Mouse (Mus musculus) heart, embryonic 11.5 days (tissue): ENCODE measurements at regions not wholly inside any gene's neighbourhood (a gene's known extent, or its start where the extent isn't known, plus 50 kb on each side); places are given as distances from the start of the nearest gene placed in this dataset.

Source experiments
- ATAC-seq: fragments of 200-750 bp; cut with Nextera tagmentation; replicated peaks from 2 replicates; pipeline ENCODE4 v1.8.0; 2017; ENCODE audit warnings: moderate library complexity; ENCODE audit not compliant: insufficient number of reproducible peaks, low FRiP score, low TSS enrichment
- H3K27ac ChIP-seq: fragments of 300-500 bp; sonication (generic); 2 replicates; pipeline ENCODE4 v1.5.1; 2014; ENCODE audit warnings: mild to moderate bottlenecking, low read depth, low read length
- H3K27me3 ChIP-seq: fragments of 300-500 bp; sonication (generic); 2 replicates; pipeline ENCODE4 v1.6.1; 2014; ENCODE audit warnings: mild to moderate bottlenecking, low read length, mixed read lengths; ENCODE audit not compliant: control insufficient read depth, insufficient read depth
- H3K36me3 ChIP-seq: fragments of 300-500 bp; sonication (generic); 2 replicates; pipeline ENCODE4 v1.6.1; 2014; ENCODE audit warnings: mild to moderate bottlenecking, low read length, moderate library complexity, mixed read lengths; ENCODE audit not compliant: control insufficient read depth, insufficient read depth
- H3K4me1 ChIP-seq: fragments of 300-500 bp; sonication (generic); 2 replicates; pipeline ENCODE4 v1.6.1; 2014; ENCODE audit warnings: low read length; ENCODE audit not compliant: control insufficient read depth, insufficient read depth
- H3K4me2 ChIP-seq: fragments of 300-500 bp; sonication (generic); 2 replicates; pipeline ENCODE4 v1.6.1; 2014; ENCODE audit warnings: mild to moderate bottlenecking, moderate library complexity
- H3K4me3 ChIP-seq: fragments of 300-500 bp; sonication (generic); 2 replicates; pipeline ENCODE4 v1.5.1; 2014; ENCODE audit warnings: low read depth, low read length
- H3K9ac ChIP-seq: fragments of 300-500 bp; sonication (generic); 2 replicates; pipeline ENCODE4 v1.6.1; 2014; ENCODE audit warnings: mild to moderate bottlenecking, low read depth, low read length, moderate library complexity
- H3K9me3 ChIP-seq: fragments of 300-500 bp; sonication (generic); replicated peaks from 2 replicates; pipeline ENCODE4 v1.6.1; 2016; ENCODE audit warnings: low read length; ENCODE audit not compliant: control insufficient read depth
- WGBS: fragments of 180-500 bp; shearing (Covaris S2); extraction: QIAGEN DNeasy Blood & Tissue Kit; methylation state at CpG from one replicate; pipeline ENCODE4 v1.1.7; 2014; ENCODE audit not compliant: insufficient replicate concordance; 5-methylcytosine and 5-hydroxymethylcytosine counted together

DNA sequence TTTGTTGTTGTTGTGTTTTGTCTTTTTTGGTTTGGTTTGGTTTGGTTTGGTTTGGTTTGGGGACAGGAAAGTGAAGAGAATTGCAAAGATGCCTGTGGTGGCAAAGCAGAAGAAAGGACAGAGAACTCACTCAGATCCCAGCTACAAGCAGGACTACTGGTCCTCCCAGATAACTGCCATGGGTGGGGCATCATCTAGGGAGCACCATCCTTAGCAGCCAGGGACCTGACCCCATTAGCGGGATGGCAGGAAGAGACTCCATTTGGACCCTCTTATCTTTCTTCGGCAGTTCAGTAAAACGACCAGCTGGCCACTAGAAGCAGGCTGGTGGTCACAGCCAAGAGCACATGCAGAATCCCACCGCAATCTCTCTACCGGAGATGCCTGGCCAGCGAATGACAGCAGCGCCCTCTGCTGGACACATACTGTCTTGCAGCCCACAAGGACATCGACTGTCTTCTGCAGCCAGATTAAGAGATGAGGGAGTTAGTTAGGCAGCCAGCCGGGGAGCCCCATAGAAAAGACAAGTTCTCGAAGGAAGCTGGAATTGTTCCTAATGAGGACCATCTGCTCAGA, 119.8 kb downstream of the Gm9195 start:
- no peaks in the 10 kb centered on the region for H3K4me1 ChIP-seq
- no peak overlapping the region for H3K9ac ChIP-seq
- no peaks in the 10 kb centered on the region for H3K9me3 ChIP-seq
- WGBS = 6% methylated on average over 10 of the region's 10 CpGs
- H3K27me3 ChIP-seq = no peaks in the 10 kb centered on the region
- no peak for ATAC-seq
- H3K27ac ChIP-seq = no peak overlapping the region
- H3K4me2 ChIP-seq = no peak overlapping the region
- no peaks in the 10 kb centered on the region for H3K36me3 ChIP-seq
- no peak overlapping the region for H3K4me3 ChIP-seq

DNA sequence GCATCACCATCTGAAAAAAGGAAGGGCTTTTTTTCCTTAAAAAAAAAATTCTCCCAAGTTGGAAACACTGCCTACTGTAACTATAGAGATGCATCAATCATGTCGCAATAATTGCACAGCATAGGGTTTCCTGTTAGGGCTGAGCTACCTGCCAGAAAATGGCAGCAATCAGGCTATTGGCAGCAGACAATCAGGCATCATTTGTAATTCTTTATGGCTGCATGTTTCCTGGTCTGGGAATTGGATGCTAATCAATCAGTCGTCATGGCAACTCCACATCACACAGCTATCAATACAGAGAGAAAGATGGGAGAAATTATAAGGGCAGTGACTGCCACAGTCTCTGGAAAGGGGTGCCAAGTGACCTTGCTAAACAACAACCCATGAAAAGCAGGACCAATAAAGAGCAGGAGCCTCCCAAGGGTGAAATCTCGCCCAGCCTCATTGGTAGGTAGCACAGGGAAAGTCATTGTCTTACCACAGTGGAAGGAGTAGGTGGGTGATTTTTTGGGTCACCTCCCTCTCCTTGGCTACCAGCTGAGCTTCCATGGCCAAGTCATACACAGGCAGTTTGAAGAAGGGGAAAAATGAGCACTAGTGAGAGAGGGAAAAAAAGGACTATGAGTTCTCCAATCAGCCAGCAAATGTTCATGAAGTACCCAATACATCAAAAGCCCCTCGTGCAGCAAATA, 130.7 kb downstream of the Gm9195 start:
- no peak overlapping the region for H3K9ac ChIP-seq
- no peak overlapping the region for H3K27ac ChIP-seq
- no peak overlapping the region for H3K4me3 ChIP-seq
- WGBS = 77% methylated on average over 4 of the region's 4 CpGs
- no peak for ATAC-seq
- H3K9me3 ChIP-seq = no peaks in the 10 kb centered on the region
- no peaks in the 10 kb centered on the region for H3K27me3 ChIP-seq
- no peaks in the 10 kb centered on the region for H3K36me3 ChIP-seq
- no peak overlapping the region for H3K4me2 ChIP-seq
- H3K4me1 ChIP-seq = no peaks in the 10 kb centered on the region

DNA sequence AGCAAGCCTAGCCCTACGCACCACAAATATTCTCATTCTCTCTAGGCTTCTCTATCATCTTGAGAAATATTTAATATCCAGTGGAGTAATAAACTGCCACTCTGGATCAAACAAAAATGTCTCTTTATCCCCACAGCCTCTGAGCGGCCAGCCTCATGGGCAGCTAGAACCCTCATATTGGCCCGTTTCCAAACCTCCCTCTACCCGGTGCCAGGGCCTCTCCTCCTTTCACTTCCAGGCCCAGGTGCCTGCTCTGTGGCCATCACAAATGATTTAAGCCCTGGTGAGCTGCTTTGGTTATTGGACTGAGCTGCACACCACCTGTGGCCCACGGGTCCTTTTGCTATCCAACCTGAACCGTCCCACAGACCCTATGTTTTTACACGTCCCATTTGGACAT, 131.5 kb downstream of the Gm9195 start:
- Histone ChIP-seq H3K27me3 (no peaks in the 10 kb centered on the region), H3K36me3 (no peaks in the 10 kb centered on the region), H3K9me3 (no peaks in the 10 kb centered on the region), H3K4me2 (no peak overlapping the region), H3K9ac (no peak overlapping the region), H3K4me3 (no peak overlapping the region), H3K27ac (no peak overlapping the region), H3K4me1 (no peaks in the 10 kb centered on the region)
- ATAC-seq = no peak
- 83% methylated on average over 7 of the region's 7 CpGs for WGBS

DNA sequence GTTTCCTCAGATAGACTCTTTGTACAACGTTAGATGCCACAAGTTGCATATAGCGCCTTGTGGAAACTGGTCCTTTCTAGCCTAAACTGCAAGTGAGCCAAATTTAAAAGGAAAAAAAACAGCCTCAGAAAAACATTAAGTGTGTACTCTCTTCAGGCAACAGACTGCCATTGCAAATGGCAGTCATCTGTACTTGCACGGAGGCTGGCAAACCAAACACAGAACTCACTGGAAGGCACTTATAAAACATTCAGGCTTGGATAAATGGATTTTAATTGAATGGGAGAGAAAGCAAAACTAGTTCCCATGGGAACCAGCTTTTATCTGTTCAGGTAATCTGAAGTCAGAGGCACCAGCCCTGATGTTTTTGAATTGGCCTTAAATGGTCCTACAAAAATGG, 133.7 kb downstream of the Gm9195 start:
- no peak overlapping the region for H3K4me3 ChIP-seq
- 81% methylated on average over 3 of the region's 3 CpGs for WGBS
- no peak overlapping the region for H3K9ac ChIP-seq
- no peaks in the 10 kb centered on the region for H3K27me3 ChIP-seq
- ATAC-seq = no peak
- H3K4me1 ChIP-seq = no peaks in the 10 kb centered on the region
- H3K4me2 ChIP-seq = no peak overlapping the region
- no peaks in the 10 kb centered on the region for H3K9me3 ChIP-seq
- H3K36me3 ChIP-seq = no peaks in the 10 kb centered on the region
- no peak overlapping the region for H3K27ac ChIP-seq

DNA sequence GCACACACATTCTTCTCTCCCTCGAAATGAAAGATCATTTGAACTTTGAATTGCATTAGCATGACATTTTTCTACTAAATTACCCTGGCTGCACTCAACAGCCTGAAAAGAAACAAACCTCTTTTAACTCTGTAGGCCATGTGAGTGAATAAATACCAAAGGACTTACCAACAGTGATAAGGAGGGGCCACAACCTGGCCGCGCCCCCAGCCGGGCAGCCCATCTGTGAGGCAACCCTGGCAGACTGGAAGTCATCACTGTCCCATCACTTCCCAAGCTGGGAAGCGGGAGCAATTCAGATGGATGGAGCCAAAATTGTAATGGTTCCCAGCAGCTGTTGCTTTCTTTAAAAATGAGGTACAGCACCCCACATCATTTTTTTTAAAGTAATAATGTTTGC, 149.5 kb downstream of the Gm9195 start:
- no peak for ATAC-seq
- no peaks in the 10 kb centered on the region for H3K4me1 ChIP-seq
- no peaks in the 10 kb centered on the region for H3K36me3 ChIP-seq
- no peak overlapping the region for H3K27ac ChIP-seq
- no peaks in the 10 kb centered on the region for H3K27me3 ChIP-seq
- 45% methylated on average over 5 of the region's 5 CpGs for WGBS
- no peak overlapping the region for H3K9ac ChIP-seq
- H3K4me2 ChIP-seq = no peak overlapping the region
- H3K4me3 ChIP-seq = no peak overlapping the region
- H3K9me3 ChIP-seq = no peaks in the 10 kb centered on the region

DNA sequence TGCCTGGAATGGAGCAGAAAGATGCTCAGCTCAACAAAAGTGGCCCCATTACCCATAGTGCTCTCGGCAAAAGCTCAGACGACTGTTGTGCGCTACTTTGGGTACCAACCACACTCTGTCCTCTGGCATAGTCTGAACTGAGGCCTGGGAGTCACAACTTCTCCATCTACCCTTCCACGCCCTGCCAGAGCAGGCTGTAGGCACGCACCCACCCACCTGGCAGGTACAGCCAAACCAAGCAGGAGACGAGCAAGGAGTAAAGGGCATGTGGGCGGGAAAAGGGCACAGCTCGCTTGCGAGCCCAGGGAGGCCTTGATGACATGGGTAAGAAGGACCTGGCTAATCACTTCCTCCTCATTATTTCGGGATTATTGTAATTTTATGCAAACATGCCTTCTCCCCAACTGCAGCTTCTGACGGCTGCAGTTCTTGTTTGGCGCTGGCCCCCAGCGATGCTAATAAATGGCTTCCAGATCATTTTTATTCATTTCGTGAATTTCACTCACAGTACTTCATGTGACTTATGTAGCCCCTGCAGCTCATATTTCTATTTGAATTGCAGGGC, 150.0 kb downstream of the Gm9195 start:
- no peak overlapping the region for H3K4me3 ChIP-seq
- no peaks in the 10 kb centered on the region for H3K9me3 ChIP-seq
- H3K27me3 ChIP-seq = no peaks in the 10 kb centered on the region
- no peaks in the 10 kb centered on the region for H3K4me1 ChIP-seq
- ATAC-seq = no peak
- H3K9ac ChIP-seq = no peak overlapping the region
- H3K4me2 ChIP-seq = no peak overlapping the region
- no peak overlapping the region for H3K27ac ChIP-seq
- WGBS = 72% methylated on average over 14 of the region's 14 CpGs
- H3K36me3 ChIP-seq = no peaks in the 10 kb centered on the region

DNA sequence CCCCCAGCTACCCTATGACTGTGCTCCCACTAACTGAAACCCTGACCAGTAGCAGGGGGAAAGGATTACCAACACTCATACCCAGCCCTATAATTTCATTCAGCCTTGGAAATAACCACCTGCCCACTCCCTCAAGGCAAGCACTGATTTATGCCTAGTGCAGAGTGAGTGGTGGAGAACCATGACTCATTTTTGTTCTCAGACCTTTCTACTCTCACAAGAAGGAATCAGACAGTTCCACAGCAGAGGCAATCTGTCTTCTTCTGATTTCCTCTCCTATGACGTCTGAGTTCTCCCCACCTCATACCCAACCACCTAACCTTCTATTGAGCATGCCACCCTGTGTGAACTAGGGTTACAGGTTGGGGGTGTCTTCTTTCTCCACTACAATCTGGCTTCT, 153.6 kb downstream of the Gm9195 start:
- Histone ChIP-seq H3K27me3 (no peaks in the 10 kb centered on the region), H3K9me3 (no peaks in the 10 kb centered on the region), H3K27ac (no peak overlapping the region), H3K36me3 (no peaks in the 10 kb centered on the region), H3K9ac (no peak overlapping the region), H3K4me2 (no peak overlapping the region), H3K4me3 (no peak overlapping the region), H3K4me1 (no peaks in the 10 kb centered on the region)
- no peak for ATAC-seq
- WGBS = 79% methylated on average over 1 of the region's 1 CpGs

DNA sequence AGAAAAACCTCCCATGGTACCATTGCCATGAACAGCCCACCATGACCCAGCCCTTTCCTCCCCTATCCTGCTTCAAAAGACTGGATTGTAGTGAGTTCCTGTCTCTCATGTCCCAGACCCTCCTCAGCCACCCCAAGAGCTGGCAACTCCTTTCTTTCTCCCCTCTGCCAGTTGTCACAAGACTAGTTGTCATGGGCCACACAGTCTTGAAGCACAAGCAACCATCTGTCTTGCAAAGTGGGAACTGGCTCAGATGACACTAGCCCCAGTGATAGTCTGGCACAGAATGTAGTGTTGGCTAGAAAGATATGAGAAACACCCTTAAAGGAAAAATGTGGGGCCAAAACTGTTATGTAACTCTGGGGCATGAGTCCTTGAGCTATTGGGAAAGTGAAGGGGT, 187.8 kb downstream of the Gm9195 start:
- no peak overlapping the region for H3K27ac ChIP-seq
- H3K9me3 ChIP-seq = no peaks in the 10 kb centered on the region
- H3K4me3 ChIP-seq = no peak overlapping the region
- H3K36me3 ChIP-seq = no peaks in the 10 kb centered on the region
- no peak overlapping the region for H3K9ac ChIP-seq
- no peak overlapping the region for H3K4me2 ChIP-seq
- ATAC-seq = no peak
- H3K27me3 ChIP-seq = no peaks in the 10 kb centered on the region
- no peaks in the 10 kb centered on the region for H3K4me1 ChIP-seq

DNA sequence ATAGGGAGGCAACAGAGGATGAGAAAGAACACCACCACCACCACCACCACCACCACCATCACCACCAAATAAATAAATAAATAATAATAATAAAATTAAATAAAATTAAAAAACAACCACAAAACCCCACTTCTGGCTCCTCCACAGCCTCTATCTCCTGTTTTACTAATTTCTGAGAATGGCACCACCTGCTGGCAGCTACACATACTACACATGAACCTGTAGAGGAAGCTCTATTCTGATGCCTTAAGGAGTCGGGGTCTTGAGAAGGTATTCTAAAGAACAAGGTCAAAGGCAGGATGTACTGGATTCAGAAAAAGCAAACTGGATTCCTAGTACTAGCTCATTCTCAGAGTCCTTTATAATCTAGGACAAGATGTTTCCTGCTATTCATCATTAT, 191.6 kb downstream of the Gm9195 start:
- Histone ChIP-seq H3K9ac (no peak overlapping the region), H3K36me3 (no peaks in the 10 kb centered on the region), H3K9me3 (no peaks in the 10 kb centered on the region), H3K27ac (no peak overlapping the region), H3K4me3 (no peak overlapping the region), H3K4me1 (no peaks in the 10 kb centered on the region), H3K27me3 (no peaks in the 10 kb centered on the region), H3K4me2 (no peak overlapping the region)
- no peak for ATAC-seq
- 73% methylated on average over 1 of the region's 1 CpGs for WGBS
